Mouse (Mus musculus): Measurements from ENCODE around the gene Cdc73. TPM values are rescaled to one million over a fixed set of nuclear protein-coding genes. Genes with fewer than 3 reads are reported as not detected.
A peak's percentile ranks its signal among the peaks of the same experiment; 100 is the strongest.
"Not testable (repeated sequence)": the region's sequence is repeated elsewhere in the genome, so short reads cannot be mapped to it uniquely, and the experiment has no call there.

Gene Cdc73
- total RNA-seq (2022) = 10 to 100 TPM; 66.8 to 84.8 (median 78.5) TPM

- DNase-seq (ENCODE audit: low spot score in 2 of 2) = peak; percentile 79 to 90
Observed at GRCm38 (mm10) chr1:143702741-143703262, at the start of gene Cdc73. Gene Cdc73, minus strand, starts transcription at chr1:143702893.

- no peak for DNase-seq (ENCODE audit: low spot score in 2 of 2)
Observed at GRCm38 (mm10) chr1:143745871-143746270, 43.2 kb upstream of the Cdc73 start.

GRCm38 (mm10) chr1:143742186-143742585 is 39.5 kb upstream of the Cdc73 start:
- no peak for DNase-seq (ENCODE audit: low spot score in 2 of 2)

- DNase-seq (ENCODE audit: low spot score in 2 of 2) = no peak
Observed at GRCm38 (mm10) chr1:143741331-143741730, 38.6 kb upstream of the Cdc73 start.

- peak in 1 of 2 experiments; percentile 18 for DNase-seq (ENCODE audit: low spot score in 2 of 2)
Observed at GRCm38 (mm10) chr1:143740581-143740980, 37.9 kb upstream of the Cdc73 start.

GRCm38 (mm10) chr1:143739361-143740350 is 37.0 kb upstream of the Cdc73 start:
- peak; percentile 80 to 83 for DNase-seq (ENCODE audit: low spot score in 2 of 2)

- DNase-seq (ENCODE audit: low spot score in 2 of 2) = no peak
Observed at GRCm38 (mm10) chr1:143738811-143739210, 36.1 kb upstream of the Cdc73 start.

GRCm38 (mm10) chr1:143733914-143734410 is 31.3 kb upstream of the Cdc73 start:
- no peak for DNase-seq (ENCODE audit: low spot score in 2 of 2)

- DNase-seq (ENCODE audit: low spot score in 2 of 2) = no peak
Observed at GRCm38 (mm10) chr1:143731691-143732090, 29.0 kb upstream of the Cdc73 start.

- DNase-seq (ENCODE audit: low spot score in 2 of 2) = no peak
Observed at GRCm38 (mm10) chr1:143730899-143731298, 28.2 kb upstream of the Cdc73 start.

GRCm38 (mm10) chr1:143727701-143728445 is 25.2 kb upstream of the Cdc73 start:
- DNase-seq (ENCODE audit: low spot score in 2 of 2) = no peak

GRCm38 (mm10) chr1:143724456-143725064 is 21.9 kb upstream of the Cdc73 start:
- no peak for DNase-seq (ENCODE audit: low spot score in 2 of 2)

GRCm38 (mm10) chr1:143716038-143716437 is 13.3 kb upstream of the Cdc73 start, which contains the start of gene Glrx2:
Gene Glrx2, plus strand, starts transcription at chr1:143716338.
- DNase-seq (ENCODE audit: low spot score in 2 of 2) = not testable (repeated sequence)

- DNase-seq (ENCODE audit: low spot score in 2 of 2) = no peak
Observed at GRCm38 (mm10) chr1:143710627-143710976, 7.9 kb upstream of the Cdc73 start.

GRCm38 (mm10) chr1:143709966-143710626 is 7.4 kb upstream of the Cdc73 start:
- no peak for DNase-seq (ENCODE audit: low spot score in 2 of 2)

GRCm38 (mm10) chr1:143708361-143708760 is 5.7 kb upstream of the Cdc73 start:
- DNase-seq (ENCODE audit: low spot score in 2 of 2) = no peak

GRCm38 (mm10) chr1:143707006-143707405 is 4.3 kb upstream of the Cdc73 start:
- DNase-seq (ENCODE audit: low spot score in 2 of 2) = no peak

GRCm38 (mm10) chr1:143702141-143702740 is 452 bp downstream of the Cdc73 start:
- peak in 1 of 2 experiments; percentile 21 for DNase-seq (ENCODE audit: low spot score in 2 of 2)

- DNase-seq (ENCODE audit: low spot score in 2 of 2) = no peak
Observed at GRCm38 (mm10) chr1:143701736-143702135, 957 bp downstream of the Cdc73 start.

- DNase-seq (ENCODE audit: low spot score in 2 of 2) = no peak
Observed at GRCm38 (mm10) chr1:143684849-143685248, 17.8 kb downstream of the Cdc73 start.
